Mouse (Mus musculus): ENCODE data around the gene Lgalsl.

- TF ChIP-seq CTCF (IDR thresholded peaks at IDR 0.05; ENCODE audit: low read depth) (no peak), EP300 (IDR thresholded peaks at IDR 0.05; ENCODE audit: low read depth) (no peak)
Measured at GRCm38 (mm10) chr11:20873386-20873785, 42.5 kb upstream of the Lgalsl start.

All from liver, postnatal 0 days (tissue).